Mouse (Mus musculus) neural tube, embryonic 15.5 days (tissue): ENCODE measurements around the gene Vangl1. TPM values are rescaled to one million over a fixed set of nuclear protein-coding genes. Genes with fewer than 3 reads are reported as not detected.

Source experiments
- ATAC-seq: fragments of 200-750 bp; cut with Nextera tagmentation; 2 replicates; pipeline ENCODE4 v1.8.0; 2017; ENCODE audit warnings: mild to moderate bottlenecking, moderate TSS enrichment, moderate library complexity; ENCODE audit not compliant: low FRiP score
- H3K27ac ChIP-seq: fragments of 300-500 bp; sonication (generic); replicated peaks from 2 replicates; pipeline ENCODE4 v1.5.1; 2015; ENCODE audit warnings: mild to moderate bottlenecking, inconsistent platforms
- H3K27me3 ChIP-seq: fragments of 300-500 bp; sonication (generic); replicated peaks from 2 replicates; pipeline ENCODE4 v1.6.1; 2015; ENCODE audit warnings: inconsistent platforms
- H3K36me3 ChIP-seq: fragments of 300-500 bp; sonication (generic); 2 replicates; pipeline ENCODE4 v1.6.1; 2015; ENCODE audit warnings: inconsistent platforms
- H3K4me1 ChIP-seq: fragments of 300-500 bp; sonication (generic); 2 replicates; pipeline ENCODE4 v1.6.1; 2015; ENCODE audit warnings: inconsistent platforms
- H3K4me2 ChIP-seq: fragments of 300-500 bp; sonication (generic); 2 replicates; pipeline ENCODE4 v1.6.1; 2015; ENCODE audit warnings: inconsistent platforms, mild to moderate bottlenecking, moderate library complexity
- H3K4me3 ChIP-seq: fragments of 300-500 bp; sonication (generic); replicated peaks from 2 replicates; pipeline ENCODE4 v1.5.1; 2015; ENCODE audit warnings: mild to moderate bottlenecking, inconsistent platforms
- H3K9ac ChIP-seq: fragments of 300-500 bp; sonication (generic); replicated peaks from 2 replicates; pipeline ENCODE4 v1.6.1; 2015; ENCODE audit warnings: mild to moderate bottlenecking, inconsistent platforms
- H3K9me3 ChIP-seq: fragments of 300-500 bp; sonication (generic); replicated peaks from 2 replicates; pipeline ENCODE4 v1.6.1; 2016; ENCODE audit warnings: inconsistent platforms
- WGBS: fragments of 180-500 bp; shearing (Covaris S2); methylation state at CpG from one replicate; pipeline ENCODE4 v1.1.7; 2015; ENCODE audit warnings: mixed read lengths; 5-methylcytosine and 5-hydroxymethylcytosine counted together
- polyA plus RNA-seq: library from polyadenylated mRNA; unstranded; fragments of >200 nt; fragmentation: Nextera tagmentation; extraction: Ambion mirVana; gene quantifications from 2 replicates; pipeline ENCODE4 v1.2.1, GENCODE M21; 2015

Gene Vangl1
- polyA plus RNA-seq, 1 experiment from 2014 or later, result 9.0 TPM

DNA sequence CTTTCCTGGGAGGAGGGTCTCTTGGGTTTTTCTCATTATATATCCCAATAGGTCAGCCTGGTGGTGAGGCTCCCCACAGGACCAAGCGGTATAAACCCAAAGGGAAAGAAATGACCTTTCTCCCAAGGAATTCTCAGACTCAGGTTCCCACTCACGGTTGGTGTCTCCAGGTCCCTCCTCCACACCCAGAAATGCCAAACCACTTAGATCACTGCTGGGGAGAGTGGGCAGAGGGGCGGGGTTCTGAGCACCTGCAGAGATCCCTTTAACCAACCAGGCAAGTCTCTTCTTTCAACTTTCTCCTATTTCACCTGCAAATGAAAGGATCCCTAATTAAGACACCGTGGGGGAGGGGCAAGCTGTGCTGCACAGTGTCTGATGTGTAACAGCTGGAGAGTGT, 51.6 kb downstream of the Vangl1 start:
- H3K36me3 ChIP-seq, result no peaks in the 10 kb centered on the region
- no peak overlapping the region for H3K4me2 ChIP-seq
- no peaks in the 10 kb centered on the region for H3K27me3 ChIP-seq
- WGBS, result 35% methylated on average over 4 of the region's 4 CpGs
- 0 out of 2 replicates have a peak, but pooled peaks cover 2% of the 10 kb centered on the region for H3K4me1 ChIP-seq
- no peak for ATAC-seq
- no peak overlapping the region for H3K27ac ChIP-seq
- H3K9ac ChIP-seq, result no peak overlapping the region
- no peak overlapping the region for H3K4me3 ChIP-seq
- no peaks in the 10 kb centered on the region for H3K9me3 ChIP-seq

DNA sequence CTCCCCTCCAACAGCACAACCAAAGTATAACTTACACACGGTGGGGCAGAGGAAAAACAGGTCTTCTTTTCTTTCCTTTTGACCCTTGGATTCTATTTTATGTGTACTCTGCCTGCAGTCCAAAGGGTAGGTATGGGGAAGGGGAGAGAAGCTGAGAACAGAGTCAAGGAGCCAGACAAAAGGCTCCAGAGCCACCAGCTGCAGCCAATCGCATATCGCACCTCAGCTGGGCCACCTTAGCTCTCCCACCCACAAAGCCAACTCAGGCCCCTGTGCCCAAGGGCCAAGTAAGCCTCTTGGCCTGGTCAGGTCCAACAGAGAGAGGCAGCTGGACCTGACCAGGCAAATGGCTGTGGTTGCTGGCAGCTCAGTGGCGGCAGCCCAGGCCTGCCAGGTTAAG, 52.0 kb downstream of the Vangl1 start:
- Histone ChIP-seq H3K27ac (no peak overlapping the region), H3K27me3 (no peaks in the 10 kb centered on the region), H3K4me1 (0 out of 2 replicates have a peak, but pooled peaks cover 2% of the 10 kb centered on the region), H3K9ac (no peak overlapping the region), H3K4me3 (no peak overlapping the region), H3K36me3 (no peaks in the 10 kb centered on the region), H3K9me3 (no peaks in the 10 kb centered on the region), H3K4me2 (no peak overlapping the region)
- ATAC-seq, result no peak
- 41% methylated on average over 4 of the region's 4 CpGs for WGBS

DNA sequence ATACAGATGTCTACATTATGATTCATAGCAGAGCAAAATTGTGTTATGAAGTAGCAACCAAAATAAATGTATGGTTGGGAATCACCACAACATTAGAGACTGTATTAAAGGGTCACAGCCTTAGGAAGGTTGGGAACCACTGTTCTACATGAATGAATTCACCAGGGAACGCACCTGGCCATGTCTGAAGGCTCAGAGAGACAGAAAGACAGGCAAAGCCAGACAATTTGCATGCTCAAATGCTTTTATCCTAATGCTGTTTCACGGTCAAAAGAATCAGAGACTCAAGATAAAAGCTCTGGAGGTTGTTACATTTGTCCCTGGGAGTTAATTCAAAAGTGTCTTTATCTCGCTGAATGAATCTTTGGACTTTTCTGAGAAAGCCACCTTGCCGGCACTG, 52.6 kb downstream of the Vangl1 start:
- H3K27ac ChIP-seq, result no peak overlapping the region
- H3K4me3 ChIP-seq, result no peak overlapping the region
- WGBS, result 37% methylated on average over 4 of the region's 4 CpGs
- H3K27me3 ChIP-seq, result no peaks in the 10 kb centered on the region
- ATAC-seq, result no peak
- H3K36me3 ChIP-seq, result no peaks in the 10 kb centered on the region
- no peaks in the 10 kb centered on the region; the same call in 1 of the 2 replicates for H3K4me1 ChIP-seq
- H3K9me3 ChIP-seq, result no peaks in the 10 kb centered on the region
- H3K9ac ChIP-seq, result no peak overlapping the region
- no peak overlapping the region for H3K4me2 ChIP-seq

DNA sequence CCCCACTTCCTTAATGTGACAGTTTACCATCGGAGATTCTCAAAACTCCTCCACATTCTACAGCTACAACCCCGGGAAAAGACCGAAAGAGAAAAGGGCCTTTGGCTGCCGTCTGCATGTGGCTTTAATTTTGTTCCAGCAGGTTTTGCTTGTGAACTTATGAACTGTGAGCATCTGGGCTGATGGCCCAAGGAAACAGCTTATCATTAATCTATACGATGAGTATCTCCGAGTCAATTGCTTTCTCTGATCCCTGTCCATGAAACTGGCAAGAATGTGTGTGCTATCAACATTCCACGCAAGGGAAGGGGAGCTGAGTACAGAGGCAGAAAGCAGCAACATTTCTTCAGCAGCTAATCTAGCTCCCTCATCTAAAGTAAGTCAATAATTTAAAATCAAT, 54.6 kb downstream of the Vangl1 start:
- Histone ChIP-seq H3K27ac (no peak overlapping the region), H3K9me3 (no peaks in the 10 kb centered on the region)

DNA sequence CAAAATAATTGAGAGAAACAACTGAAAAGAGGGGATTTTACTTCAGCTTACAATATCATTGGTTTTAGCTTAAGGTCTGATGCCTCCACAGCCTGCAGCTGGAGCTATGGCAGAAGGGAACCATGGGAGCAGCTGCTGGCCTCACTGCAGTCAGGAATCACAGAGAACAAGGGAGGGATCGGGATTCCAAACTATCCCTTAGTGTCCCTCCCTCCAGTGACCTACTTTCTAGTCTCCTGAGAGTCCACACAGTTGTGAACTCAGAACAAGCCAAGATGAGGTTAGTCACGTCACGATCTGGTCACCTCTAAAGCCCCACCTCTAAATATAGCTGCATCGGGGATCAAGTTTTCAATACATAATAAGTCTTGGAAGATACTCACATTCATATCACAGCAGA, 57.3 kb downstream of the Vangl1 start:
- Histone ChIP-seq H3K27me3 (no peaks in the 10 kb centered on the region), H3K27ac (no peak overlapping the region), H3K36me3 (no peaks in the 10 kb centered on the region), H3K4me2 (no peak overlapping the region), H3K9ac (no peak overlapping the region), H3K4me1 (no peaks in the 10 kb centered on the region; the same call in 1 of the 2 replicates), H3K4me3 (no peak overlapping the region), H3K9me3 (no peaks in the 10 kb centered on the region)
- 81% methylated on average over 4 of the region's 4 CpGs for WGBS
- no peak for ATAC-seq

More for the DNA sequence above, 54.6 kb downstream of the Vangl1 start:
- Histone ChIP-seq H3K36me3 (no peaks in the 10 kb centered on the region), H3K4me3 (no peak overlapping the region), H3K4me1 (no peaks in the 10 kb centered on the region; the same call in 1 of the 2 replicates), H3K27me3 (no peaks in the 10 kb centered on the region), H3K4me2 (no peak overlapping the region), H3K9ac (no peak overlapping the region)
- WGBS, result 69% methylated on average over 7 of the region's 7 CpGs
- ATAC-seq, result no peak

DNA sequence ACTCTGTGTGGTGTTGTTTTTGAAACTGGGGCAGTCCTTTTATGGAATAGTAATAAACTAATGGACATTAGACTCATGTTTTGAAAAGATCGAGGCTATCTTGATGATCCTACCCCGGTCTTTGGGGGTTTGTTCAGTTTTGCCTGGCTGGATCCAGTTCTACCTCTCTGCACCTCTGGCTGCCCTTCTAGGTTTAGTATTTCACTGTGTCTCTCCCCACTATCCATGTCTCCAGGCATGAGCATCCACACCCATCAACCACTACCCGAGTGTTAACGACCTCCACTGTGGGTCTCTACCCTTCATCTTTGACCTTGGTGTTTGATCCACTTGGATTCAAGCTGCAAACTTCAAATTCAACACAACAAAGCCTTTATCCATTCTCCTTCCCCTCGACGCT, 58.1 kb downstream of the Vangl1 start:
- H3K9me3 ChIP-seq, result no peaks in the 10 kb centered on the region
- ATAC-seq, result no peak
- no peaks in the 10 kb centered on the region; the same call in 1 of the 2 replicates for H3K4me1 ChIP-seq
- no peak overlapping the region for H3K4me2 ChIP-seq
- H3K27me3 ChIP-seq, result no peaks in the 10 kb centered on the region
- H3K9ac ChIP-seq, result no peak overlapping the region
- H3K4me3 ChIP-seq, result no peak overlapping the region
- 57% methylated on average over 6 of the region's 6 CpGs for WGBS
- H3K27ac ChIP-seq, result no peak overlapping the region
- no peaks in the 10 kb centered on the region for H3K36me3 ChIP-seq

DNA sequence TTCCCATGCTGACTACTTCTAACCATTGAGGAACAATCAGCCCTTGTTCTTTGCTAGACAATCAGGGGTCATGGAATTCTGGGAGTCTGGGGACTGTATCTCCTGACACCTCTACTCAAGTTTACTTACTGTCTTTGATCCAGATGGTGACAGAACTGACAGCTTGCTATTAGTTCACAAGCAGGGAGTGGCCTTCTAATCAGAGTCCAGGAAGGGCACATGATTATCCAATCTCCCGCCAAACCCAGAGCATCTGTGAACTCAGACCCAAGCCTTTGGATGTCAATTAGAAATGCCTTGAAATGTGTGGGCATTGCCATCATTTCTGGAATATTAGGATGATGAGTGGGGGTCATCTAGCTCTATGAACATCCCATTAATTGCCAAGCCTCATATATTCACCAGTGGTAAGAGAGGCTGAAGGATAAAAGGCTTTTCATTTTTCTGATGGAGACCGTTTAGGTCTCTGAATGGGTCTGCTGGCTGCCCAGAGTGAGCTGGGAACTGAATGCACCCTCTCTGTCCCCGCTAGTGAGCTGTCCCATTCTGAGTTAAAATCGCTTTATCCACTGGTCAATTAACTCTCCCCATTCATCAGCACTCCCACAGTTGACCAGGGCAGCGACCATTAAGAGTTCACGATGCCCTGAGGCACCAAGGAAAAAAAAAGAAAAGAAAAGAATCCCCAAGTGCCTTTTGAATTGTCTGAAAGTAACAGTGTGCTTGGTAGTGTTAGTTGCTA, 58.7 kb downstream of the Vangl1 start:
- H3K4me1 ChIP-seq, result no peaks in the 10 kb centered on the region; the same call in 1 of the 2 replicates
- no peaks in the 10 kb centered on the region for H3K36me3 ChIP-seq
- no peak overlapping the region for H3K4me2 ChIP-seq
- no peaks in the 10 kb centered on the region for H3K9me3 ChIP-seq
- no peak overlapping the region for H3K27ac ChIP-seq
- no peak for ATAC-seq
- no peaks in the 10 kb centered on the region for H3K27me3 ChIP-seq
- H3K4me3 ChIP-seq, result no peak overlapping the region
- WGBS, result 21% methylated on average over 6 of the region's 6 CpGs
- H3K9ac ChIP-seq, result no peak overlapping the region

DNA sequence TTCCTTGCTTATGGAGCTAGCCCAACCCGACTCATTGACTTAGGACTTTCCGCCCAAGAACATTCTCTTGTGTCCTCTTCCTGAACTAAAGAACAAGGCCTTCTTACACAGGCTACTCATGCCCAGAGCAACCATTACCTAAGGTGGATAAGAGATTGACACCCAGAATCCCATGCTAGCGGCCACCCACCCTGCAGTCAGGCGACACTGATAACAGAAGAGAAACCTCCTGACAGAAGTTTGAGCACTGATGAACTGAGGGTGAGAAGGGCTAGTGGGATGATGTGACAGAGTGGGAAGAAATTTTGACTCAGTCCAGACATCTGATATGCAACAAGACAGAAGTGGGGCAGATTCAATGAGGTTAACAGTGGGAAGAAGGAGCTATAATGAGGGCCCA, 60.1 kb downstream of the Vangl1 start:
- Histone ChIP-seq H3K4me2 (no peak overlapping the region), H3K4me1 (no peaks in the 10 kb centered on the region; the same call in 1 of the 2 replicates), H3K9ac (no peak overlapping the region), H3K27me3 (no peaks in the 10 kb centered on the region), H3K27ac (no peak overlapping the region), H3K9me3 (no peaks in the 10 kb centered on the region), H3K36me3 (no peaks in the 10 kb centered on the region), H3K4me3 (no peak overlapping the region)
- 99% methylated on average over 4 of the region's 4 CpGs for WGBS
- no peak for ATAC-seq

DNA sequence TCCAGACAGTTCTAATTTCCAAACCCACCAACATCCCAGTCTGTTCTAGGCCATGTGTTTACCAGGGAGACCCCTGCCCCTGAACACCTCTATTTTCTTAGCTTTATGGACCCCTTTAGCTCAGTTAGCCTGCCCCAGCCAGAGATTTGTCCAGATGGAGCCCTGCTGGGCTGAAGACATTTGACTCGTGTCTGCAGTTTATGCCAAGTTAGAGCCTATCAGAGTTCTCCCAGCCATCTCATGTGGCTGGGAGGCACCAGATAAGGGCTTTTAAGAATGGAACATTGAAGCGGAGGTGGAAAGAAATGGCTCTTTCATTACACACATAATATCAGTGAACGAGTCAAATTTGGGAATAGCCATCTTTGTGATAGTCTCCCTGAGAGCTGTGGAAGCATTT, 61.0 kb downstream of the Vangl1 start:
- Histone ChIP-seq H3K9me3 (no peaks in the 10 kb centered on the region), H3K4me3 (no peak overlapping the region), H3K9ac (no peak overlapping the region), H3K27me3 (no peaks in the 10 kb centered on the region), H3K4me1 (no peaks in the 10 kb centered on the region; the same call in 1 of the 2 replicates), H3K36me3 (no peaks in the 10 kb centered on the region), H3K27ac (no peak overlapping the region), H3K4me2 (no peak overlapping the region)
- 79% methylated on average over 3 of the region's 3 CpGs for WGBS
- no peak for ATAC-seq

DNA sequence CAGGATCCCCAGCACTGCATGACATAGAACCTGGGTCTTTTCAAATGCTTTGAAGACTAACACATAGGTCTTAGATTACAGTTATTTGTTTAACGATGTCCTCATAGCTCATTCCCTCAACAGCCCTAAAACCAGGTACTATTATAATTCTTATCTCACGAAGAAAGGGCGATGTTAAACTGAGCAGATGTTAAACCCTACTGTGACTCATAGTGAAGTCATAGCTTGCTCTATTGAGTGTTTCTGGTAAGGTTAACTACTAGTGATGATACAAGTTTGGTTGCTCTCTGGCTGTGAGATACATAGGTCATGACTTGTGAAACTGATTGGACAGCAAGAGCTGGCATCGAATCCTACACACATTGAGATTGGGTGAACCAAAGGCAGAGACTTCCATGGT, 61.5 kb downstream of the Vangl1 start:
- no peak for ATAC-seq
- Histone ChIP-seq H3K4me1 (no peaks in the 10 kb centered on the region; the same call in 1 of the 2 replicates), H3K27me3 (no peaks in the 10 kb centered on the region), H3K4me3 (no peak overlapping the region), H3K9ac (no peak overlapping the region), H3K9me3 (no peaks in the 10 kb centered on the region), H3K4me2 (no peak overlapping the region), H3K27ac (no peak overlapping the region), H3K36me3 (no peaks in the 10 kb centered on the region)
- 96% methylated on average over 4 of the region's 4 CpGs for WGBS

DNA sequence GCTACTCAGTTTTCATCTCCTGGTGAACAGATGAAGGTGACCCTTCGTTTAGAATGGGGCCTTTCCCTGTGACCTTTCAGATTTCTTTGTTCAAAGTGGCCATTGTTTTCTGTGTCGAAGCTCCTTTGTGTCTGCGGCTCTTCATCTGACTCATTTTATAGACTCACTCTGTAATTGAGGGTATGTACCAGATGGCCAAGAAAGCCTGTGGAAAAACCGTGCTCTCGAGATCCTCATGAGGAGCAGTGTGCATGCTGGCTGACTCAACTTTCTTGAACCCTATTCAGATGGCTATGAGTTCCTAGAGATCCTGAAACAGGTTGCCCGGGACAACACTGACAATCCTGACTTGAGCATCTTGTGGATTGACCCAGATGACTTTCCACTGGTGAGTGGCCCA, 62.6 kb downstream of the Vangl1 start:
- no peak overlapping the region for H3K9ac ChIP-seq
- no peaks in the 10 kb centered on the region for H3K9me3 ChIP-seq
- no peak overlapping the region for H3K27ac ChIP-seq
- H3K4me2 ChIP-seq, result no peak overlapping the region
- WGBS, result 30% methylated on average over 6 of the region's 6 CpGs
- ATAC-seq, result no peak
- no peak overlapping the region for H3K4me3 ChIP-seq
- no peaks in the 10 kb centered on the region for H3K36me3 ChIP-seq
- no peaks in the 10 kb centered on the region; the same call in 1 of the 2 replicates for H3K4me1 ChIP-seq
- no peaks in the 10 kb centered on the region for H3K27me3 ChIP-seq

DNA sequence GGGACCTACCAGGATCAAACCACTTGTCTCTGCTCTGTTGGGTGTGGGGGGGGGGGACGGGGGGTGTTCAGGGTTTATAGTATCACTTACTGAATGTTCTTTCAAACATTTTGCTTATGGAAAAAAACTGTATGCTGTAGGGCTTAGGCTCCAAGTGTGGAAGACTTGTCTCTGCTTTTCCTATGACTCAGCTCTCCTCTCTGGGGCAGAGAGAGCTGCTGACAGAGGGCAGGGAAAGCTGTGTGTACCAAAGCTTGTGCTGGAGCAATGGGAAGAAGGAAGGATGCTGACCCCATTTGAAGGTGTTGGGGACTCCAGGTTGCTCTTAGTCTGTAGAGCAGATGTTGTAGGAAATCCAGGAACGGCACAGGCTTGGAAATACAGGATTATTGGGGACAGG, 63.0 kb downstream of the Vangl1 start:
- Histone ChIP-seq H3K4me2 (no peak overlapping the region), H3K27me3 (no peaks in the 10 kb centered on the region), H3K9me3 (no peaks in the 10 kb centered on the region), H3K36me3 (no peaks in the 10 kb centered on the region), H3K4me1 (no peaks in the 10 kb centered on the region), H3K4me3 (no peak overlapping the region), H3K27ac (no peak overlapping the region), H3K9ac (no peak overlapping the region)
- ATAC-seq, result no peak
- WGBS, result 53% methylated on average over 2 of the region's 2 CpGs
